Mouse (Mus musculus): Measurements from ENCODE around the gene Ppp1r13l.

The Ppp1r13l gene

DNA sequence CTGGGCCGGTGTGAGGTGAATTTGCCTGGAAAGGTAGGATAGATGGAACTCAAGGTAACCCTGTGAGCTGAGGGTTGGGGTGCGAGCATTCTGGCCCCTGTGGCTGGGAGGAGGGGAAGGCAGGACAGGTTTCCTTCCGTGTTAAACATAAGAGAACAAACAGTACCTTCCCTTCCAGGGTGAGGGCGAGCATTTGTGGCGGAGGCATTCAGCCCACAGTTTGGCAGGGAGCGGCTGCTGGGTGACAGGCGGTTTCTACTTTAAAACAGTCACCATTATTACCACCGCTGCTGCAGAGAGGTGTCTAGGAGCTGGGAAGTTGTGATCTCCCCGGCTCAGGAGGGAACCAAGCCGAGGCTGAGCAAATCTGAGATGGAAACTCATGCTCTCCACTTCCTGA lies 22.4 kb upstream of the Ppp1r13l start:
- no peak for DNase-seq (ENCODE audit: low read depth)

- DNase-seq (ENCODE audit: low read depth), result no peak
Measured at GRCm38 (mm10) chr7:19338060-19338459, 21.5 kb upstream of the Ppp1r13l start.

GRCm38 (mm10) chr7:19338596-19338995 lies 21.0 kb upstream of the Ppp1r13l start:
- DNase-seq (ENCODE audit: low read depth), result no peak

- DNase-seq (ENCODE audit: low read depth), result peak; percentile 18
Measured at GRCm38 (mm10) chr7:19341250-19341649, 18.3 kb upstream of the Ppp1r13l start.

DNA sequence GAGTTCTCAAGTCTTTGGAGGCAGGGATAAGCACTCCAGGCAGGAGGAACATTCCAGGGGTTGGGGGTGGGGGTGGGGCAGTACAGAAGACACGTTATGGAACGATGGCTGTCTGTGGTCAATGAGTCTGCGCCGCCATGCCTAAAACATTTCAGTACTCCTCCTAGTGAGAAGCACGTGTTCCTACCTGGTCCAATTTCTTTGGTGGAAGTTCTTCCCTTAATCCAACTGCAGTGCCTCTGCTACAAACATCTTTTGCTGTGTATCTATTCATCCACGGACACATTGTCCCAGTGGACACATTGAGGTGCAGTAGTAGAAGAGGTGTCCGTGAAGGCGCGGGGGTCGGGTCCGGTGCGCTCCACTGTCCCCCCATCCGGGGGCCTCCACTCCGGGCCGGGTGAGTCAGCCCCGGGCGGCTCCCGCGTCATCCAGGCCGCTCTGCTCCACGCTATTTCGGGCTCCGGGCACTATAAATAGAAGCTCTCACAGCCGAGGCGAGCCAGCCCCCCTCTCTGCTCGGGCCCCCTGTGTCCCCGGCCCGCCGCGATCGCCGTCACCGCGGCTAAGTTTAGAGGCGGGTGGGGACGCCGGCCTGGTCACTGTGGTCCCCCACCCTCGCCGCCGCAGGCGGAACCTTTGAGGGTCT lies 17.7 kb upstream of the Ppp1r13l start:
- peak; percentile 31 for DNase-seq (ENCODE audit: low read depth)

DNA sequence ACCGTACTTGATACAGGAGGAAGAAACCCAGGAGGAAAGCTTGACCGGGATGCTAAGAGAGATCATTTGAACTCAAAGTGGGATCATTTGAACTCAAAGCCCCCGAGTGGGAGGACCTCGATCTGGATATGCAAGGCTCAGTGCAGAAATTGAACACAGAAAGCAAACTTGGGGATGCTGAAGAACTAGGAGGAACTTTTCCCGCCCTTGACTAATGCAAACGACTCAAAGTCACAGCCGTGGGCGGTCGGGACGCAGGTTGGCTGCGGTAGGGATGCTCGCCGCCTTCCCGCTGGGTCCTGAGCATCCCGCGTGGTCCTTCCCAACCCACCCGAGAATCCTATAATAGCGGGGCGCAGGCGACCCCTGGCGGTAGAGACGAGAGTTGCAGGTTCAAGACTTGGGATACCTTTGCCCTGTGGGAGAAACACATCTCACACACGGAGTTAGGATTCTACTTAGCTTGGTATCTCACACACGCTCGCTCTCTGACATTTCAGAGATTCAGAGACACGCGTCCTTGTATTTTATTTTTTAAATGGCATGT lies 17.0 kb upstream of the Ppp1r13l start:
- peak; percentile 90 for DNase-seq (ENCODE audit: low read depth)

GRCm38 (mm10) chr7:19343210-19343808 lies 16.2 kb upstream of the Ppp1r13l start:
- peak; percentile 93 for DNase-seq (ENCODE audit: low read depth)

GRCm38 (mm10) chr7:19344237-19344847 lies 15.2 kb upstream of the Ppp1r13l start, which contains the start of gene Ercc1:
Gene Ercc1 (plus strand): TSS chr7:19344778.
- DNase-seq (ENCODE audit: low read depth), result peak; percentile 73

DNA sequence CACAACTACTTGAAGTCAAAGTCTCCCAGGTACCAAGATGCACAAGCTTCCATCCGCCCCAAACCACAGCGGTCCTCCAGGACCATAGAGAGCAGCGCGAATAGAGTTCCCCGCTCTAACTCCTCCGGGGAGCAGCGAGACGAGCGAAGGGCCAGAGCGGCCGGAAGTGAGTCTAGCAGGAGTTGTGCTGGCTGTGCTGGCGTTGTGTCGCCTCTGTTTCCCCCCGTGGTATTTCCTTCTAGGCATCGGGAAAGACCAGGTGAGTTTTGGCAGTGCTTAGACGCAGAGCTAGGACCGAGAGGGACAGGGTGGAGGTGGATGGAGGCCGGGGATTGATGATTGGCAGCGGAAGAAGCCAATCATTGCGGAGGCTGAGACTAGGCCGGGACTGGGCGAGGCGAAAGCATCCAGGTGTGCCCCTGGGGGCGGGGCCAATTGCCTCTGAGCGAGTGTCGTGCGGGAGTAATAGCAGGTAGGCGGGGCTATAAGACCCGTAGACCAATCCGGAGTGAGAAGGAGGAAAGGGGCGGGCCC lies 14.5 kb upstream of the Ppp1r13l start:
- peak; percentile 100 for DNase-seq (ENCODE audit: low read depth)

- DNase-seq (ENCODE audit: low read depth), result no peak
Measured at GRCm38 (mm10) chr7:19349188-19349915, 10.2 kb upstream of the Ppp1r13l start.

GRCm38 (mm10) chr7:19350221-19350620 lies 9.3 kb upstream of the Ppp1r13l start:
- no peak for DNase-seq (ENCODE audit: low read depth)

- DNase-seq (ENCODE audit: low read depth), result no peak
Measured at GRCm38 (mm10) chr7:19354991-19355390, 4.6 kb upstream of the Ppp1r13l start.

GRCm38 (mm10) chr7:19356311-19356710 lies 3.2 kb upstream of the Ppp1r13l start:
- DNase-seq (ENCODE audit: low read depth), result no peak

GRCm38 (mm10) chr7:19357381-19358375 lies 1.9 kb upstream of the Ppp1r13l start:
- DNase-seq (ENCODE audit: low read depth), result no peak

- peak; percentile 55 for DNase-seq (ENCODE audit: low read depth)
Measured at GRCm38 (mm10) chr7:19358634-19359033, 915 bp upstream of the Ppp1r13l start.

DNA sequence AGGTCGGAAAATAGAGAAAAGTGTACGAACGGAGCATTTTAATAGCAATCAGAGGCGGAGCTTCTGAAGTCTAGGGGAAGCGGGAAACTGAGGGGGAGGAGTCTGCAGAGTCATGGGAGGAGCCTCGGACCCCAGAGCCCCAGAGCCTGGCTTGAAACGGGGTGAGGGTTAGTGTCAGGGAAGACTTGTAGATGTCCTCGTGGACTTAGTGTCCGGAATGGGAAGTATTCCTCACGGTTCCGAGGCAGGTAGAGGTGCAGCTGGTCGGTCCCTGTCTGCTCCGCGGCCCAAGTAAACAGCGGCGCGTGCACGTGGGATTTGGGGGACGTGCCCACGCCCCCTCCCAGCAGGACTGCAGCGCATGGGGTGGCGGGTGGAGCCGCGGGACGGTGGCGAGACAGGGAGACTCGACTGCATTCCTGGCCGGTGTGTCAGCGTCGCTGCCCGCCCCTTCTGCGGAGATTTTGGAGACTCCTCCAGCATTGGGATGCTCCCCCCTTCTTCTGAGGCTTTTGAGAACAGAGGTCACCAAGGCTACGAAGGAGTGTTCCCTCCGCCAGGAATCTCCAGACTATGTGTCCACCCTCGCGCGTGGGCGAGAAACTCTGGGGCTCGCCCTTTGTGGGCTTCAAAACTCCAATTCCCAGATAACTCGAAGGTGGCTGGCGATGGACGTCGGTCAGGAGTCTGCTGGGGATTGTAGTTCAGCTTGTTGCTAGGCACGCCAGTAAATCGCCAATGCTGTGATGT lies 518 bp downstream of the Ppp1r13l start:
- peak; percentile 49 for DNase-seq (ENCODE audit: low read depth)

DNA sequence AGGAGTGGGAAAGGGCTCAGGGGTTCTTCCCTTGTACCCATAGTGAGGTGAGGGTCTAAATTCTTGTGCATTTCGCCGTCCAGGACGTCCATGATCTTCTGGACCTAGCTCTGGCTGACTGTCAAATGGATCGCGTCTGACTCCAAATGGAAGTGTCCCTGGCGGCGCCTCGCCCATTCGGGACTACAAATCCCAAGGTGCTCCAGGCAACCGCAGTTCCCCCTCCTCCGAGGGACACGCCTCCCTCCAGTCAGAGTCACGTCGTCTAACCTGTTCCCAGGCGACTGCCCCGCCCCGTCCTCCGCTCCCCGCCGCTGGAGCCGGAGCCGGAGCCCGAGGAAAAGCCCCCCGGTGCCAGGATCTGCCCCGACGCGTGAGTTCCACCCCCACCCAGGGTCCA lies 1.4 kb downstream of the Ppp1r13l start:
- DNase-seq (ENCODE audit: low read depth), result peak; percentile 80

- peak; percentile 94 for DNase-seq (ENCODE audit: low read depth)
Measured at GRCm38 (mm10) chr7:19361720-19362119, 2.2 kb downstream of the Ppp1r13l start.

DNA sequence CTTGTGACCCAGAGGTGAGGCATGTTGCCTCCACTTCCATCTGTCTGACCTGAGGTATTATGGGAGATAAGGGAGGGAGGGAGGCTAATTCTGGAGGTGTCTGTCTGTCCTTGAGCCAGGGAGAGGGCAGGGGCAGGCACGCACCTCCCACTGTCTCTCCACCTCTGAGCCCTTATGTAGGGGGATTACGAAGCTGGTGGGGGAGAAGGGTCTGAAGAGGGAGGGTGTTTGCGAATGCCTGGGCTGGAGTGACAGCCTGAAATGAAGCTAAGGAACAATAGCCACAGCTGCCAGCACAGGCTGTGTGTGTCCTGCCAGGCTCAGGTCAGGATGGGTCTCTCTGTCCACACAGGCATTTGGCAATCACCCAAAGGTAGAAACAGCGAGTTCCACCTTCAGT lies 2.7 kb downstream of the Ppp1r13l start:
- no peak for DNase-seq (ENCODE audit: low read depth)

GRCm38 (mm10) chr7:19363881-19364280 lies 4.3 kb downstream of the Ppp1r13l start:
- DNase-seq (ENCODE audit: low read depth), result peak; percentile 76
